Mouse (Mus musculus): ENCODE measurements around the gene Timeless.

The Timeless gene

DNA sequence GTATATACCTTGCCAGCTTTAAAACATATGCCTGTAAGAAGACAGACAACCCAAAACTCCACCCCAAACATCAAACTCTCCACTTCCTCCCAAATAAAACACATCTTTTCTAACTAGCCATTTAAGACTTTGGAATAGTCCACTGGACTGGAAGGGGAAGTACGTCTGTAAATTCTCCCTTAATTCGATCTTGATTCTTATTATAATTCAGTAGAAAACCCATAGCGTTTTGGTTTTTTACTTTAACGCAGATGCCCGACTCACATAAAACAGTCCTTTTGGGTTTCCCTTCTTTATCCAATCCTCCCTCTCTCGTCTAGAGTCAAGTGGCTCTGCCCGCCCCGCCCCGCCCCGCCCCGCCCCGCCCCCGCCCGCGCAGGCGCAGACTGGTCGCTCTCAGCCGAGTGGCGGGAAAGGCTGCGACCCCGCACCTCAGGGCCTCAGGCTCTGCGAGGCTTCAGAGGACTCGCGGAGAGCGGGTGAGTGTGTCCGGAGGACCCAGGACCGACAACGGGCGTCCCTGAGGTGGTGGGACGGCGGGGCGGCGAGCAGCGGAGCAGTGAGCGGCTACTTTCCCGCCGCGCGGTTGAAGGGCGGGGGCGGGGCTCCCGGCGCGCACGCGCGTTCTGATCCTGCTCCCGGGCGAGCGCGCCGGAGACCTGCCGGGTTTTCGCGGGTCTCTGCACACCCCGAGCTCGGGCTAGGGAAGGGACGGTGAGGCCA, at the start of gene Timeless:
Gene Timeless (plus strand): TSS at position 369 of the 723 bp plus-strand sequence.
- in situ Hi-C loops (cut with MboI; ENCODE audit: low sequenced_read_pairs), result no loop called here

DNA sequence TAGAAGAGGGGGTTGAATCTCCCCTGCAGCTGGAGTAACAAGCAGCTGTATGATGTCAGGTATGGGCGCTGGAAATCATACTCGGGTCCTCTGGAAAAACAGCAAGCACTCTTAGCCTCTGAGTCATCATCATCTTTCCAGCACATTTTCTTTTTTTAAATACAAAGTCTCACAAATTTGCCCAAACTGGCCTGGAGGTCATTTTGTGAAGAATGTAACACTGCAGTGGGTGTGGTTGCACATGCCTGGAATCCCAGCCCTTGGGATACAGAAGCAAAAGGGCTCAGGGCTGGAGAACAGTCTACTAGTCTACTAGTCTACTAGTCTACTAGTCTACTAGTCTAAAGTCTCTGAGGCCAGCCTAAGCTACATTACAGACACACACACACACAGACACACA, 47.6 kb upstream of the Timeless start:
- in situ Hi-C loops (cut with MboI; ENCODE audit: low sequenced_read_pairs), result loop anchor here (25.0 kb wide), 1 partner anchor 247 kb away; no protein-coding TSS in a partner anchor

GRCm38 (mm10) chr10:128185277-128185940, 46.5 kb upstream of the Timeless start:
- in situ Hi-C loops (cut with MboI; ENCODE audit: low sequenced_read_pairs), result loop anchor here (25.0 kb wide), 1 partner anchor 248 kb away; no protein-coding TSS in a partner anchor

GRCm38 (mm10) chr10:128185959-128186358, 45.9 kb upstream of the Timeless start:
- in situ Hi-C loops (cut with MboI; ENCODE audit: low sequenced_read_pairs), result loop anchor here (25.0 kb wide), 1 partner anchor 249 kb away; no protein-coding TSS in a partner anchor

DNA sequence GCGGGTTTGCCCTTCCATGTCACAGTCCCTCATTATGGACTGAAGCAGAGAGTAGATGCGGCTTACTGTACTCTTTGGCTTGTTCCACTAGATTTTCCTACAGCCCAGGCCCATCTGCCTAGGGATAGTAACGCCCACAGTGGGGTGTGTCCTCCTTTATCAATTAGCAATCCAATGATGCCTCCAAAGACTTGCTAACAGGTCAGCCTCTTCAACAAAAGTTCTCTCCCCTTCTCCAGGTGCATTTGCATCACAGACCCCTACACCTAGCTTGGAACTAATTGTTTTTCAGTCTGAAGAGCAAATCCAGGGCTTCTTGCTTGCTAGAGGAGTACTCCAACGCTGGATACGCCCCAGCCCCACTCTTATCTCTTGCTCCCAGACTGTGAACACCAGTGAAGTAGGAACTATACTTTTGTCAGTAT, 44.7 kb upstream of the Timeless start:
- in situ Hi-C loops (cut with MboI; ENCODE audit: low sequenced_read_pairs), result loop anchor here (25.0 kb wide), 1 partner anchor 250 kb away; no protein-coding TSS in a partner anchor

DNA sequence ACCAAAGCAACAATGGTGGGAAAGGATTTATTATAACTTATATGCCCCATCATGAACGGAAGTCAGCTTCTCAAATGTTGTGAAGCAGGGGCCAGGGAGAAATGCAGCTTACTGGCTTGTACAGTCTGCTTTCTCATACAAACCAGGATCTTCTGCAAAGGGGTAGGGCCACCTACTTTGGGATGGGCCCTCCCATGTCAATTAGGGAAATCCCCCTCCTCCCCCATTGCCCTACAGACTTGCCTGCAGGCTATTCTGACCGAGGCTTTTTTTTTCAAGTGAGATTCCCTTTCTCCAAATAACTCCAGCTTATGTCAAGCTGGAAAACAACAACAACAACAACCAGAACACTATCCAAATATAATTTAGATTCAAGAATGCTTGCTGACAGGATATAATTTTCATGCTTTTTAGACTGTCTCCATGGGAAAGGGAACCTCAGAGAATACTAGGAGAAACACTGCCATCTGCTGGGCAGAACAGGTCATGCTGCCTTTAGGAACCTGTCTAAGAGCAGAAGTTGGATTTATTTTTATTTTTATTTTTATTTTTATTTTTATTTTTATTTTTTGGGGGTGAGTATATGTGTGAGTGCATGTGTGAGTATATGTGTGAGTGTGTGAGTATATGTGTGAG, 43.5 kb upstream of the Timeless start:
- in situ Hi-C loops (cut with MboI; ENCODE audit: low sequenced_read_pairs), result loop anchor here (25.0 kb wide), 1 partner anchor 251 kb away; no protein-coding TSS in a partner anchor

- in situ Hi-C loops (cut with MboI; ENCODE audit: low sequenced_read_pairs), result loop anchor here (25.0 kb wide), 1 partner anchor 254 kb away; no protein-coding TSS in a partner anchor
Observed at GRCm38 (mm10) chr10:128191472-128191871, 40.4 kb upstream of the Timeless start.

GRCm38 (mm10) chr10:128192030-128192766, 39.7 kb upstream of the Timeless start:
- in situ Hi-C loops (cut with MboI; ENCODE audit: low sequenced_read_pairs), result loop anchor here (25.0 kb wide), 1 partner anchor 255 kb away; no protein-coding TSS in a partner anchor

DNA sequence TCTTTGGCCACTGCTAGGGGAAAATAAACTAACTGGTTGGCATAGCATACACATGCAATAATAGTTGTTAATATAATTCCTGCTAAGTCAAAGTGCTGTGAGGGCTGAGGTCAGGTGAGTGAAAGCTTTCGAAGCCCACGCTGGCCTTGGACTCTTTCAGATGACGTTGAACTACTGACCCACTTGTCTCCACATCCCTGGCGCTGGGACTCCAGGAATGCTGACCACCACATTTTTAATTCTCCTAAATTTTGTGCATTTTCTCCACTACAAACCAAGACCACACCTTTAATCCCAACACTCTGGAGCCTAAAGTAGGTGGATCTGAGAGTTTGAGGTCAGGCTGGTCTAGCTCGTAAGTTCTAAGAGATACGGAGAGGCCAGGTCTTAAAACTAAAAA, 38.8 kb upstream of the Timeless start:
- in situ Hi-C loops (cut with MboI; ENCODE audit: low sequenced_read_pairs), result loop anchor here (25.0 kb wide), 1 partner anchor 256 kb away; no protein-coding TSS in a partner anchor

DNA sequence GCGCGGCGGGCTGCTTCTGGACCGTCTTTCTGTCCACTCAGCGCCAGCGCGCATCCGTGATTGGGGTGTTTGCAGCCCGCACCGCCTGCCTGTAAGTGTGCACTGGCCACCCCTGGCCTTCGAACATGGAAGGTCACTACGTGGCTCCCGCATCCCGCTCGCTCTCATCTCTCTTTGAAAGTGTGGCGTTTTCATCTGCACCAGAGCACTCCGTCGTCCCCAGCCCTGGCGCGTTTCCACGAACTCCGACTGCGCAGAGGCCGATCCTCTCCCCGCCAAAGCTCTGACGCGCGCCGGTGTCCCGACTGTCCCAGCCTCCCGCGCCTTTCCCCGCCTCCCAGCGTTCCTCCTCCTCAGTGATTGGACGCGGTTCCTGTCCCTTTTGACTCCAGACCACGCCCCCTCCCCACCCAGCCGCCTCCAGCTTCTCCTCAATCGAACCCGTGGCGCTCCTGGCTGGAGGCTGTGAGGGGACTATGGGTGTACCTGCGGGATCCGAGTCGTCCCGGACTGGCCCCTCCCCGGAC, 37.8 kb upstream of the Timeless start, which contains the start of gene Gls2:
Gene Gls2 (plus strand): TSS at position 434 of the 527 bp plus-strand sequence.
- in situ Hi-C loops (cut with MboI; ENCODE audit: low sequenced_read_pairs), result loop anchor here (25.0 kb wide), 1 partner anchor 257 kb away; no protein-coding TSS in a partner anchor

DNA sequence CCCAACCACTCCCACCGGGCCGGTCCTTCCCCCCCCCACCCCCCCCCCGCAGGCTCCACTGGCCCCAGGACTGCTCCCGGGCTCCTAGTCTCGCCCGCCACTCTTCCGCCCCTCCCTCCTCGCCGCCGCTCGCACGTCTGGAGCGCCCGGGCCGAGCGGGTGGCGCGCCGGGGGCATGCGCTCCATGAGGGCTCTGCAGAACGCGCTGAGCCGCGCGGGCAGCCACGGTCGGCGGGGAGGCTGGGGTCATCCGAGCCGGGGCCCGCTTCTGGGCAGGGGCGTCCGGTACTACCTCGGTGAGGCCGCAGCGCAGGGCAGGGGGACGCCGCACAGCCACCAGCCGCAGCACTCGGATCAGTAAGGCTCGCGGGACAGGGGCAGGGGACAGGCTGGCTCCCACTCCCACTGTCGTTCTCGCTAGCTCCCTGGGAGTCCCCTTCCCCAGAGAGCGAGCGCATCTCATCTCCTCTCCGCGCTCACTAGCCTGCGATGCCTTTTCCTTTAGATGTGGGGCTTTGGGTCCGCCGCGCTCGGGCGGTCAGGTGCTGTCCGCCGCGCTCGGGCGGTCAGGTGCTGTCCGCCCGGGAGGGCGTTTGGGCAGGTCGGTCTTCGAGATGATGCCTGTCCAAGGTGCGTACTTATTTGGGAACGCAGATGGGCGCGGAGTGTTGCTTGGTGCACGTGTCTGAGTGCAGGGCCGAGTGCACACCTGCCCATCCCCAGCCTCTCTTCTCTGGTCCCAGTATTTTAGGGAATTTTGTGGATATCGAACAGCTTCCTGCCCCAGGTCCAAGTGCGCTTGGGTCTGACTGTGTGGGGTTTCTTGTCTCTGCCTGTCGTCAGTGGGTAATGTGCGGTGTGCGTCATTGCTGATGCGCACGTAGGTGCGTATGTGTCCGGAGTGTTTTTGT, 37.1 kb upstream of the Timeless start:
- in situ Hi-C loops (cut with MboI; ENCODE audit: low sequenced_read_pairs), result loop anchor here (25.0 kb wide), 1 partner anchor 258 kb away; no protein-coding TSS in a partner anchor

DNA sequence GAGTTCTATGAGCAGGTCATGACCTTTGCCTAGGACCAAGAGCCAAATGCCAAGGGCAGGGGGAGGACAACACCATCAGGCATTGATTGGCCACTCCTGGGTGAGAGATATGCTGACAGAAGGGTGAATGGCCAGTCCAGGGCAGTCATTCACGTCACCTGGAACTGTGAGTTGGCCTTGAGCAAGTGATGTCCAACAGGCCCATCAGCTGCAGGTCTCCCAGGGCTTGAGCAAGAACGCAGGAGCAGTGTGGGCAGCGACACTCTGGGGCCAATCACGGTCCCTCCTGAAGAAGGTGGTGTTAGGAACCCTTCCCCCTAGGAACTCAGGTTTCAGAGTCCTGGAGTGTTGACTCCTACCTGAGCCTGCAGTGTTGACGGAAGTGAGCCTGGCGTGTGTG, 30.0 kb upstream of the Timeless start:
- in situ Hi-C loops (cut with MboI; ENCODE audit: low sequenced_read_pairs), result no loop called here

DNA sequence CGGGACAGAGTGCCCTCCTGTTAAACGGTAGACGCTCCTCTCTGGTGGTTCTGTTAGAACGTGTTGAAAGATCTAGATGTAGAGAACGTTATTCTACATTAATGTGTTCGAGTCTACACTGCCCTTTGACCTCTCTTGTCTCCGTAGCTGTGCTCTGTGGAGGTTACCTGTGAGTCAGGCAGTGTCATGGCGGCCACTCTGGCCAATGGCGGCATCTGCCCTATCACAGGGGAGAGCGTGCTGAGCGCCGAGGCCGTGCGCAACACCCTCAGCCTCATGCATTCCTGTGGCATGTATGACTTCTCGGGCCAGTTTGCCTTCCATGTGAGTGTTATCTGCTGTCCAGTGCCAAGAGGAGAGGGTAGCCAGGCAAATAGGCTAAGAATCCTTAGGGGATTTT, 26.9 kb upstream of the Timeless start:
- in situ Hi-C loops (cut with MboI; ENCODE audit: low sequenced_read_pairs), result no loop called here

GRCm38 (mm10) chr10:128208326-128208725, 23.5 kb upstream of the Timeless start:
- in situ Hi-C loops (cut with MboI; ENCODE audit: low sequenced_read_pairs), result no loop called here

DNA sequence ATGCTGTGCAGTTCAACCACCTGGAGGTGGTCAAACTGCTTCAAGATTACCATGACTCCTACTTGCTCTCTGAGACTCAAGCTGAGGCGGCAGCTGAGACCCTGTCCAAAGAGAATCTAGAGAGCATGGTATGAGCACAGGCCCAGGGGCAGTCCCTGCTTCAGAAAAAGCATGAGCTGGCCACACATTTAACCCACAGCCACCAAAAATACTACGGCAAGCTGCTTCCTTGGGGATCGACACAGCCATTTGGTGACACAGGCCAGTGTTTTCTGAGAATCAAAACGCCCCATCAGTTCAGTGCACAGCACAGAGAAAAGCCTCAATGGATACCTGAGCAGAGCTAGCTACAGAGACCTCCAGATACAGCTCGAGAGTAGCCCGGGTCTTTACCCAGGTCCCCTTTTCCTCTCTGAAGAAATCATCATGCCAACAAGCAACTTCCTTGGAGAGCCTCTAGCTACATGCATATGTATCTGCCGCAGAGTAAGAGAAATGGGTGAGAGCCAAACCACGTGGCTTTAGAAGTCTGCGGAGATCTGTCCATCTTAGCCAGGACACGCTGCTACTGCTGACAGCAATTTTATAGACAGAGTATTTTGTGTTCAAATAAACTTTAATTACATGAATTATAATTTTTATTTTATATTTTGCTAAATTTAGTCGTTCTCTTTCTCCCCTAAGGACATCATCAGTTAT, 22.4 kb upstream of the Timeless start:
- in situ Hi-C loops (cut with MboI; ENCODE audit: low sequenced_read_pairs), result no loop called here

DNA sequence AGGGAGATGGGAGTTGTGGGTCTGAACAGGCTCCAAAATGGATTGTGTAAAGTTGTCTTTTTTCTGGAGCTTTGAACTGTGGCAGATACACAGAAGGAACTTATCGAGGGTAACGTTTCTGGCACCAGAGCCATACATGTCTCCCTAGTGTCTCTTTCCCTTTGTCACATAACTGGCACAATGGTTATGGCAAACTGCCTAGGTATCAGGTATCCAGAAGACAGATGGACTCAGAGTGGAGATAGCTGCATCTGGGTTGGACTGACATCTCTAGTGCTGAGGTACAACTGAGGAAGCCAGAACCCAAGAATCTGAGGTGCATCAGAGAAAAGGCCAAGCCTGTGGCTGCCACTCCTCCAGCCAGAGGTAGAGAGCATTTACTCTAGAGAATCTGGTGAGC, 21.7 kb upstream of the Timeless start:
- in situ Hi-C loops (cut with MboI; ENCODE audit: low sequenced_read_pairs), result no loop called here

DNA sequence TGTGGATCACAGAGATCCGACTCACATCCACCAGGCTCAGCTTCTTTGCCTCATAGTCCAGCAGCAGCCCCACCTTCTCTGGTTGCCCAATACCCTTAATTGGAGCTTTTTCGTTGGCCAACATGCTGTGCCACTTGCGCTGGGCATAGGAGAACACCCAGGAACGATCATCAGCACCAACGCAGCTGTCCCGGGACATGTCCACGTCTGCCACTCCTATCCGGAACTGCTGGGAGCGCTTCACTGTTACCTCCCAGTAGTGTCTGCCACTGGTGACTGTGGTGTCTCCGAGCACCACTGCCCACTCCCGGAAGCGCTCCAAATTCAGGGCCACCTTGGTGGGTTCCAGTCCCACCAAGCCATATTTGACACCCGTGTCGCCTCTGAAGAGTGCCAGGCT, 20.9 kb upstream of the Timeless start:
- in situ Hi-C loops (cut with MboI; ENCODE audit: low sequenced_read_pairs), result no loop called here

DNA sequence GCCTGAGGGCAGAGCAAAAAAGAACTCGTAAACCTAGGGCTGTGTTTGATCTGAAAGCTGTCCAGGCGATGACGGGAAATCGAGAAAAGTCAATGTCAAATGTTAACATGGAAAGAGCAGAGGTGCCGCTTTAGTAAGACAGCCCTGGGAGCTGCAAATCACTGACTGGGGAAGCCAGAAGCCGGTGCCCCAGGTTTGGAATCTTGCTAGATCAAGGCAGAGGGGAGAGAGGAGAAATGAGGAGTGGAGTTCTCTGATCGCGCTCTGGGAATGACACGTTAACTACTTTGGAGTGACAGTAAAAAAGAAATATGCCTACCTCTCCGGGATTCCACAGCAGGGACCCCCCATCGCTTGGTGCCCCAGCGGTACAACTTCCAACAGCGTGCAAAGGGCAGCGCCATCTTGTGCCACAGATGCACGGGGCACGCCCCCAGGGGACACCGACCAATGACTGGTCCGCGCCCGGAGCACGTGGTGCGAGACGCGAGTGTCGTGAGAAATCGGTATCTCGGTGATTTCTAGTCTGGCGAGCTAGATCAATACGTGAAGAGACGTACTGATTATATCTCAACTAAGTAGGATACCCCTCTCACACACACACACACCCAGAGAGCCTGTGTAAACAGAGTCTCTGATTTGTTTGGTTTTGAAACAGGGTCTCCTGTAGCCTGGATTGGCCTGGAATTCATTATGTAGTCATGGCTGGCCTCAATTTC, 20.3 kb upstream of the Timeless start, which contains the start of gene Spryd4:
Gene Spryd4 (minus strand): TSS at position 418 of the 719 bp plus-strand sequence.
- in situ Hi-C loops (cut with MboI; ENCODE audit: low sequenced_read_pairs), result no loop called here
